Mouse (Mus musculus): Measurements from ENCODE around the gene Cux2.

- no peak for TF ChIP-seq POLR2A (IDR thresholded peaks at IDR 0.05; ENCODE audit: borderline replicate concordance, extremely low read depth, low read depth, low read length)
- TF ChIP-seq CTCF (IDR thresholded peaks at IDR 0.05; ENCODE audit: insufficient read depth, low read length): no peak
Measured at GRCm38 (mm10) chr5:121922942-121923826, 126.7 kb downstream of the Cux2 start.
